Mouse (Mus musculus) limb, embryonic 10.5 days (tissue): ENCODE data around the gene Mep1a. TPM values are rescaled to one million over a fixed set of nuclear protein-coding genes. Genes with fewer than 3 reads are reported as not detected.

ENCODE experiments used
- DNase-seq: peaks from one replicate; pipeline ENCODE4 v3.0.0-alpha.2; 2017; ENCODE audit warnings: low spot score
- H3K27ac ChIP-seq: fragments of 300-500 bp; sonication (generic); 2 replicates; pipeline ENCODE4 v1.5.1; 2016; ENCODE audit warnings: mild to moderate bottlenecking
- H3K27me3 ChIP-seq: fragments of 300-500 bp; sonication (generic); 2 replicates; pipeline ENCODE4 v1.6.1; 2016; ENCODE audit warnings: low read depth, mild to moderate bottlenecking; ENCODE audit not compliant: poor library complexity, severe bottlenecking
- H3K36me3 ChIP-seq: fragments of 300-500 bp; sonication (generic); 2 replicates; pipeline ENCODE4 v1.6.1; 2016; ENCODE audit warnings: mild to moderate bottlenecking, moderate library complexity
- H3K4me1 ChIP-seq: fragments of 300-500 bp; sonication (generic); 2 replicates; pipeline ENCODE4 v1.6.1; 2016
- H3K4me3 ChIP-seq: fragments of 300-500 bp; sonication (generic); 2 replicates; pipeline ENCODE4 v1.5.1; 2016; ENCODE audit warnings: mild to moderate bottlenecking, moderate library complexity
- H3K9me3 ChIP-seq: fragments of 300-500 bp; sonication (generic); replicated peaks from 2 replicates; pipeline ENCODE4 v1.6.1; 2016; ENCODE audit warnings: mild to moderate bottlenecking
- WGBS: fragments of 180-500 bp; shearing (Covaris S2); methylation state at CpG from one replicate; pipeline ENCODE4 v1.1.7; 2016; 5-methylcytosine and 5-hydroxymethylcytosine counted together
- polyA plus RNA-seq: library from polyadenylated mRNA; unstranded; fragments of >200 nt; fragmentation: Nextera tagmentation; extraction: Ambion mirVana; gene quantifications from 2 replicates; pipeline ENCODE4 v1.2.1, GENCODE M21; 2016

Mep1a gene
- polyA plus RNA-seq, 1 experiment from 2014 or later: not detected

GRCm38 (mm10) chr17:43460245-43461181 lies 42.1 kb downstream of the Mep1a start:
- H3K4me1 ChIP-seq: peaks cover 11% of the 10 kb centered on the region
- H3K27ac ChIP-seq: peak overlapping the region; percentile 30; the same call in 1 of the 2 replicates
- no peaks in the 10 kb centered on the region for H3K9me3 ChIP-seq
- peak; percentile 90 for DNase-seq
- no peak overlapping the region for H3K4me3 ChIP-seq
- H3K36me3 ChIP-seq: no peaks in the 10 kb centered on the region
- 39% methylated on average over 19 of the region's 19 CpGs for WGBS
- H3K27me3 ChIP-seq: no peaks in the 10 kb centered on the region

- no peaks in the 10 kb centered on the region for H3K9me3 ChIP-seq
- WGBS: 90% methylated on average over 12 of the region's 12 CpGs
- H3K4me3 ChIP-seq: no peak overlapping the region
- no peak for DNase-seq
- H3K36me3 ChIP-seq: no peaks in the 10 kb centered on the region
- no peak overlapping the region for H3K27ac ChIP-seq
- H3K27me3 ChIP-seq: no peaks in the 10 kb centered on the region
- H3K4me1 ChIP-seq: peaks cover 11% of the 10 kb centered on the region
Measured at GRCm38 (mm10) chr17:43459737-43460230, 42.8 kb downstream of the Mep1a start.

GRCm38 (mm10) chr17:43458598-43458997 lies 44.0 kb downstream of the Mep1a start:
- 21% methylated on average over 9 of the region's 9 CpGs for WGBS
- H3K27me3 ChIP-seq: no peaks in the 10 kb centered on the region
- no peaks in the 10 kb centered on the region for H3K36me3 ChIP-seq
- DNase-seq: peak; percentile 75
- H3K9me3 ChIP-seq: no peaks in the 10 kb centered on the region
- H3K27ac ChIP-seq: no peak overlapping the region
- H3K4me1 ChIP-seq: peaks cover 11% of the 10 kb centered on the region
- H3K4me3 ChIP-seq: no peak overlapping the region

- Histone ChIP-seq H3K27ac (no peak overlapping the region), H3K36me3 (no peaks in the 10 kb centered on the region), H3K4me3 (no peak overlapping the region), H3K27me3 (no peaks in the 10 kb centered on the region), H3K4me1 (no peaks in the 10 kb centered on the region), H3K9me3 (no peaks in the 10 kb centered on the region)
- WGBS: 96% methylated on average over 1 of the region's 1 CpGs
- DNase-seq: no peak
Measured at GRCm38 (mm10) chr17:43451216-43451615, 51.4 kb downstream of the Mep1a start.

GRCm38 (mm10) chr17:43434485-43434884 lies 68.1 kb downstream of the Mep1a start:
- Histone ChIP-seq H3K4me1 (peaks cover 2% of the 10 kb centered on the region; the same call in 1 of the 2 replicates), H3K9me3 (no peaks in the 10 kb centered on the region), H3K4me3 (no peak overlapping the region), H3K27me3 (no peaks in the 10 kb centered on the region), H3K27ac (no peak overlapping the region), H3K36me3 (no peaks in the 10 kb centered on the region)
- DNase-seq: no peak
- WGBS: 89% methylated on average over 8 of the region's 8 CpGs

GRCm38 (mm10) chr17:43431692-43432091 lies 70.9 kb downstream of the Mep1a start:
- Histone ChIP-seq H3K4me3 (no peak overlapping the region), H3K36me3 (no peaks in the 10 kb centered on the region), H3K9me3 (no peaks in the 10 kb centered on the region), H3K27ac (no peak overlapping the region), H3K27me3 (no peaks in the 10 kb centered on the region), H3K4me1 (no peaks in the 10 kb centered on the region)
- DNase-seq: no peak
- 45% methylated on average over 5 of the region's 5 CpGs for WGBS

Other genes starting within 250 kb of the Mep1a start
- not detected in 2 replicates for gene Adgrf1, start 232.5 kb downstream of the Mep1a start, polyA plus RNA-seq
- gene Adgrf5, start 142.4 kb downstream of the Mep1a start, polyA plus RNA-seq: 7.2 and 10.5 TPM in 2 replicates
- 0.18 TPM in 1 of 2 replicates, not detected in the other for gene Ankrd66, start 40.8 kb upstream of the Mep1a start, polyA plus RNA-seq
- 1.0 and 2.2 TPM in 2 replicates for gene Pla2g7, start 65.3 kb upstream of the Mep1a start, polyA plus RNA-seq
- gene Tdrd6, start 127.5 kb upstream of the Mep1a start, polyA plus RNA-seq: not detected in 2 replicates
- gene Slc25a27, start 164.4 kb upstream of the Mep1a start, polyA plus RNA-seq: 25.5 and 35.8 TPM in 2 replicates
- 25.5 and 30.1 TPM in 2 replicates for gene Cyp39a1, start 164.6 kb upstream of the Mep1a start, polyA plus RNA-seq